Mouse (Mus musculus): ENCODE results near the gene Olfr301.

The Olfr301 gene

DNA sequence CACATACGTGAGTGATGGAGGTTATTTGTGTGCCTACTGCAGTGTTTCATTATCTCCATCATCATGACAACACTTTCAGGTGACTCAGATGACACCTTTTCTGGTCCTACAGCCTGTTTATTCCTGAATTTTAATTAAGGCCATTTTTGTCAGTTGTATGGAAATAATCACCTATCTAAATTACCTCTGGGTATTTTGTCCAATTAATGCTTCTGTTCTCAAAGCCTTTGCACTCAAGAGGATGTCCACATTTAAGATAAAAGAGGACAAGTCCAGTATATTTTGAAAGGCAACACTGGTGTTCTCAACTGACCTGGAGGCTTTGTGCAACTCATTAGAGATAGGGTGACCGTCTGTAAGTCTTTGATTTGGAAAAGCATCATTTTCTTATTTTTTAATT is at the start of gene Olfr301:
Olfr301 (plus strand) TSS at position 301 of the 400 bp plus-strand sequence.
- DNase-seq (ENCODE audit: low read depth, low spot score), result no peak

GRCm38 (mm10) chr7:86366828-86367227 is 36.8 kb upstream of the Olfr301 start, which contains the start of gene Olfr305:
Olfr305 (minus strand) TSS chr7:86366928.
- DNase-seq (ENCODE audit: low read depth, low spot score), result no peak

- DNase-seq (ENCODE audit: low read depth, low spot score), result no peak
Measured at GRCm38 (mm10) chr7:86385769-86386168, 17.9 kb upstream of the Olfr301 start.

DNA sequence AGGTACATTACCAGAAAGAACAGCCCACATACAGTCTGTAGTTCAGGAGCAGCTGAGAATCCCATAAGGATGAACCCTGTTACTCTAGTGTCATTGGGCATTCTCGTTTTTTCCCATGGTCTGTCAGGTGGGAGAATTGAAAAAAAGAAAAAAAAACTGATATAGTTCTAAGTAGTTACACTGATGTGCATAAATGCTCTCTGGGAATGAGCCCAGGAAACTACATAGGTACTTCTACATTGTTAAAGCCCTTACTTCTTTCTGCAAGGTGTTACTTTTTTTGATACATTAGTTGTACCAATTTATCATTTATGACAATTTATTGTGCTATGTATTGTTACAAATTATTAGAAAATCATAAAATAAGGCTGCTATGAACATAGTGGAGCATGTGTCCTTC is 17.1 kb upstream of the Olfr301 start, which contains the start of gene Olfr304:
Olfr304 (minus strand) TSS at position 101 of the 400 bp plus-strand sequence.
- no peak for DNase-seq (ENCODE audit: low read depth, low spot score)

DNA sequence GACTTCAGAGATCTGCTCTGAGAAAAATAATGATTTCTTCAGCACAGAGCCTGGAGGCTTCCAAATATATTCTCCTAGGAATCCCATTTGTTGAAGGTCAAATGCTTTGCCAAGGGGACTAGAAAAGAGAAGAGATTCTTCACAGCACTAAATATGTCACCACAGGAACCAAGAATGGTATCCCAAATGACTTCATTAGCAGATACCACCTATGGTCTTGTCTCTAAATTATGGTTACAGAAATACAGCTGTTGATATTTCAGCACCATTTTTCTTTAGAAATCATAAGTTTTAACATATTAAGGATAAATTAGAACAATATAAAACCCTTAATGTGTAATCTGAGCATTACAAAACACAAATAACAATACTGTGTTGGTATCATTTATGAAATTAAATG is 6.0 kb upstream of the Olfr301 start, which contains the start of gene Olfr303:
Olfr303 (minus strand) TSS at position 101 of the 400 bp plus-strand sequence.
- no peak for DNase-seq (ENCODE audit: low read depth, low spot score)

DNA sequence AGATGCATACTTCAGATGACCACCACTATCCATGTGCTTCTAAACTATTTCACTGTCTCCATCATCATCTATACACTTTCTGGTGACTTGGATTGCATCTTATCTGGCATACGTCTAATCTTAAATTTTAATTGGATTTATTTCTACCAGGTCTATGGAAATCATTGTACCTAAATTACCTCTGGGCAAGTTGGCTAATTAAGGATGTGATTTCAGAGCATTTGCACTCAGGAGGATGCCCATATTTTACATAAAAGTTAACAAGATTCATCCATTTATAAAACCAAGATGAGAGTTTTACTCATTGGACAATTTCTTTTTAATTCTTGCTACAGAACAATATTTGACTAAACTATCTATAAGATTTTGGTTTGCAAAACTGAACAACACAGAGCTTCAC is 56.0 kb downstream of the Olfr301 start, which contains the start of gene Olfr299:
Olfr299 (plus strand) TSS at position 301 of the 400 bp plus-strand sequence.
- DNase-seq (ENCODE audit: low read depth, low spot score), result no peak
